Mouse (Mus musculus) adrenal gland, adult 8-10 months (tissue): ENCODE data around the gene Fastk. TPM values are rescaled to one million over a fixed set of nuclear protein-coding genes. Genes with fewer than 3 reads are reported as not detected.

Experiments
- DNase-seq: peaks from one replicate; pipeline ENCODE4 v3.0.0; 2022
- total RNA-seq, 4 experiments: library from RNA; stranded (reverse); gene quantifications; 2 replicates each; pipeline ENCODE4 v1.2.4; 2022

The Fastk gene
- total RNA-seq, 4 experiments from 2014 or later = 96.8 to 117 (median 102) TPM

GRCm38 (mm10) chr5:24389011-24389657, 56.0 kb downstream of the Fastk start:
- DNase-seq = no peak

Other genes with a start within 250 kb of the Fastk start
- gene Kcnh2, start 93.7 kb downstream of the Fastk start, total RNA-seq = 10 to 100 TPM; 17.7 to 47.2 (median 36.0) TPM
- gene Nos3, start 80.5 kb downstream of the Fastk start, total RNA-seq = 10 to 100 TPM in 1 of 4 experiments, 1 to 10 TPM in 3; 6.5 to 11.2 (median 9.1) TPM
- 1 to 10 TPM in 1 of 4 experiments, under 1 TPM in 3; 0.55 to 1.3 (median 0.64) TPM for gene Atg9b, start 53.1 kb downstream of the Fastk start, total RNA-seq
- gene Abcb8, start 51.6 kb downstream of the Fastk start, total RNA-seq = 10 to 100 TPM; 73.5 to 97.6 (median 86.0) TPM
- gene Asic3, start 31.9 kb downstream of the Fastk start, total RNA-seq = under 1 TPM in 3 of 4 experiments, not detected in 1; 0.30 to 0.59 (median 0.55) TPM
- 10 to 100 TPM; 43.2 to 66.8 (median 56.2) TPM for gene Cdk5, start 21.8 kb downstream of the Fastk start, total RNA-seq
- 10 to 100 TPM; 53.0 to 84.3 (median 65.6) TPM for gene Slc4a2, start 21.4 kb downstream of the Fastk start, total RNA-seq
- gene Tmub1, start 2.6 kb upstream of the Fastk start, total RNA-seq = 10 to 100 TPM; 17.0 to 19.6 (median 17.7) TPM
- gene Agap3, start 6.9 kb upstream of the Fastk start, total RNA-seq = 100 to 1,000 TPM in 2 of 4 experiments, 10 to 100 TPM in 2; 86.3 to 117 (median 102) TPM
- not detected for gene Gbx1, start 81.9 kb upstream of the Fastk start, total RNA-seq
- gene Asb10, start 95.7 kb upstream of the Fastk start, total RNA-seq = under 1 TPM; 0.37 to 0.75 (median 0.59) TPM
- not detected for gene 4931409K22Rik, start 111.5 kb upstream of the Fastk start, total RNA-seq
- 10 to 100 TPM; 59.5 to 89.6 (median 75.2) TPM for gene Abcf2, start 132.2 kb upstream of the Fastk start, total RNA-seq
- 10 to 100 TPM; 38.1 to 70.3 (median 57.1) TPM for gene Chpf2, start 141.5 kb upstream of the Fastk start, total RNA-seq
- 10 to 100 TPM; 14.3 to 42.2 (median 24.7) TPM for gene Smarcd3, start 179.1 kb upstream of the Fastk start, total RNA-seq
- gene Nub1, start 240.2 kb upstream of the Fastk start, total RNA-seq = 10 to 100 TPM; 72.3 to 74.6 (median 73.6) TPM